Mouse (Mus musculus) C2C12 (cell line): Measurements from ENCODE around the gene Itgb3bp.

Experiments
- CEBPB ChIP-seq: IDR thresholded peaks from one replicate; pipeline ENCODE4 v1.6.1; 2011; ENCODE audit warnings: low read depth, mild to moderate bottlenecking, control low read depth, moderate library complexity
- CTCF ChIP-seq: IDR thresholded peaks from one replicate; pipeline ENCODE4 v1.5.1; 2011; ENCODE audit not compliant: control insufficient read depth, insufficient read depth, insufficient read length

DNA sequence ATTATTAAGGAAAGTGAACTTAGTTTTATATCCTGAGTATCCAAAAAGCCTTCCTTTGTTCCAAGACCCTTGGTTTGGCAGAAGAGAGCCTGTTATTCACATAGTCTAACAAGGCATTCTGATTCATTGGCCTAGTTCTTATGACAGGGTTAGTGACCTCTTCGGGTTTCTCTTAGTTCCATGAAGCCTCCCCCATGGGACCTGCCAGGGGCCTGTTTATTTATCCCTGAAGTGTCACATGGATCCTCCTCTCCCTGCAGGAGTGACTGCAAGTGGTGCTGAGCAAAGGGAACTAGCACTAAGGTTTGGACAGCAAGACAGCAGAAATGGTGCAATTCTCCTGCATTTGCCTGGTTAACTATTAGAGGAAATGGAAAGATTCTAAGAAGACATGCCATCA is 156.6 kb downstream of the Itgb3bp start:
- no peak for TF ChIP-seq CEBPB
- no peak for TF ChIP-seq CTCF
